Mouse (Mus musculus) MEL (cell line): ENCODE results near the gene Pdcd4. TPM values are rescaled to one million over a fixed set of nuclear protein-coding genes. Genes with fewer than 3 reads are reported as not detected.

ENCODE experiments used
- DNase-seq: peaks from one replicate; pipeline ENCODE4 v3.0.0; 2011; ENCODE audit warnings: low read depth, low spot score
- H3K27ac ChIP-seq: 2 replicates; pipeline ENCODE4 v1.5.1; 2012; ENCODE audit warnings: low read depth, mild to moderate bottlenecking, control low read depth, low read length, moderate library complexity; ENCODE audit not compliant: control insufficient read depth
- H3K27me3 ChIP-seq, 2 experiments: fragments of 150-350 bp in 1 of 2; sonication (generic) in 1 of 2; 2 replicates each; pipeline ENCODE4 v1.6.1; 2012; ENCODE audit warnings: low read length in 2 of 2, mild to moderate bottlenecking in 2 of 2, improper control_type of control experiment in 1 of 2, moderate library complexity in 1 of 2; ENCODE audit not compliant: insufficient read depth in 2 of 2, control insufficient read depth in 1 of 2
- H3K36me3 ChIP-seq, 2 experiments: 2 replicates each; pipeline ENCODE4 v1.6.1; 2012 to 2014; ENCODE audit warnings: low read length in 2 of 2, improper control_type of control experiment in 1 of 2, inconsistent platforms in 1 of 2, mild to moderate bottlenecking in 1 of 2; ENCODE audit not compliant: insufficient read depth in 2 of 2, control insufficient read depth in 1 of 2
- H3K4me1 ChIP-seq, 2 experiments: fragments of 150-350 bp in 1 of 2; sonication (generic) in 1 of 2; 2 replicates each; pipeline ENCODE4 v1.6.1; 2012; ENCODE audit warnings: low read length in 2 of 2, improper control_type of control experiment in 1 of 2, mild to moderate bottlenecking in 1 of 2; ENCODE audit not compliant: insufficient read depth in 2 of 2, control insufficient read depth in 1 of 2
- H3K4me3 ChIP-seq, 2 experiments: fragments of 150-350 bp in 1 of 2; sonication (generic) in 1 of 2; 2 replicates each; pipeline ENCODE4 v1.5.1; 2012; ENCODE audit warnings: low read depth in 2 of 2, low read length in 2 of 2, mild to moderate bottlenecking in 2 of 2, moderate library complexity in 2 of 2, control low read depth in 1 of 2, improper control_type of control experiment in 1 of 2; ENCODE audit not compliant: control insufficient read depth in 1 of 2, insufficient read depth in 1 of 2
- H3K79me2 ChIP-seq: 2 replicates; pipeline ENCODE4 v1.6.1; 2012; ENCODE audit warnings: mild to moderate bottlenecking, low read length, moderate library complexity; ENCODE audit not compliant: control insufficient read depth, poor library complexity, insufficient read depth
- H3K9ac ChIP-seq: 2 replicates; pipeline ENCODE4 v1.6.1; 2012; ENCODE audit warnings: low read depth, mild to moderate bottlenecking, control low read depth, low read length, moderate library complexity; ENCODE audit not compliant: control insufficient read depth, poor library complexity, severe bottlenecking
- H3K9me3 ChIP-seq: fragments of 150-350 bp; sonication (generic); replicated peaks from 2 replicates; pipeline ENCODE4 v1.6.1; 2012; ENCODE audit warnings: mild to moderate bottlenecking, low read length, improper control_type of control experiment, moderate library complexity; ENCODE audit not compliant: insufficient read depth
- BHLHE40 ChIP-seq: IDR thresholded peaks from 2 replicates; pipeline ENCODE4 v1.6.1; 2012; ENCODE audit warnings: low read depth, mild to moderate bottlenecking, inconsistent platforms, low read length, improper control_type of control experiment, borderline replicate concordance
- CHD1 ChIP-seq: IDR thresholded peaks from 2 replicates; pipeline ENCODE4 v1.6.1; 2012; ENCODE audit warnings: low read depth, mild to moderate bottlenecking, inconsistent platforms, low read length, improper control_type of control experiment
- CHD2 ChIP-seq: IDR thresholded peaks from 2 replicates; pipeline ENCODE4 v1.6.1; 2011; ENCODE audit warnings: low read length, improper control_type of control experiment
- CTCF ChIP-seq, 3 experiments: IDR thresholded peaks in 2 of 3; conservative IDR thresholded peaks in 1 of 3; 2 replicates each; pipeline ENCODE4 v1.5.1; 2011 to 2012; ENCODE audit warnings: low read length in 3 of 3, low read depth in 2 of 3, mild to moderate bottlenecking in 2 of 3, improper control_type of control experiment in 1 of 3, inconsistent platforms in 1 of 3, mixed read lengths in 1 of 3, moderate library complexity in 1 of 3; ENCODE audit not compliant: control insufficient read depth in 1 of 3, insufficient read depth in 1 of 3, poor library complexity in 1 of 3, severe bottlenecking in 1 of 3
- ELF1 ChIP-seq: IDR thresholded peaks from 2 replicates; pipeline ENCODE4 v1.6.1; 2014; ENCODE audit warnings: low read depth, mild to moderate bottlenecking, inconsistent platforms, low read length, improper control_type of control experiment, moderate library complexity
- EP300 ChIP-seq, 2 experiments: IDR thresholded peaks; 2 replicates each; pipeline ENCODE4 v1.6.1; 2011; ENCODE audit warnings: improper control_type of control experiment in 2 of 2, low read length in 2 of 2, low read depth in 1 of 2, mild to moderate bottlenecking in 1 of 2
- ETS1 ChIP-seq: IDR thresholded peaks from 2 replicates; pipeline ENCODE4 v1.6.1; 2012; ENCODE audit warnings: low read depth, mild to moderate bottlenecking, inconsistent platforms, low read length, improper control_type of control experiment, moderate library complexity
- GABPA ChIP-seq: IDR thresholded peaks from 2 replicates; pipeline ENCODE4 v1.6.1; 2012; ENCODE audit warnings: low read depth, mild to moderate bottlenecking, inconsistent platforms, low read length, improper control_type of control experiment, moderate library complexity
- GATA1 ChIP-seq: IDR thresholded peaks from 2 replicates; pipeline ENCODE4 v1.6.1; 2011; ENCODE audit warnings: low read depth, low read length, improper control_type of control experiment
- HCFC1 ChIP-seq: IDR thresholded peaks from 2 replicates; pipeline ENCODE4 v1.6.1; 2012; ENCODE audit warnings: low read depth, mild to moderate bottlenecking, inconsistent platforms, low read length, improper control_type of control experiment, moderate library complexity
- JUND ChIP-seq: IDR thresholded peaks from 2 replicates; pipeline ENCODE4 v1.6.1; 2011; ENCODE audit warnings: low read depth, mild to moderate bottlenecking, improper control_type of control experiment, low read length
- KAT2A ChIP-seq: conservative IDR thresholded peaks from 2 replicates; pipeline ENCODE4 v1.6.1; 2012; ENCODE audit warnings: low read depth, low read length, improper control_type of control experiment, inconsistent platforms
- MAFK ChIP-seq: IDR thresholded peaks from 2 replicates; pipeline ENCODE4 v1.6.1; 2011; ENCODE audit warnings: low read depth, mild to moderate bottlenecking, low read length, improper control_type of control experiment, borderline replicate concordance
- MAX ChIP-seq: IDR thresholded peaks from 2 replicates; pipeline ENCODE4 v1.6.1; 2011; ENCODE audit warnings: low read length, improper control_type of control experiment
- MAZ ChIP-seq: IDR thresholded peaks from 2 replicates; pipeline ENCODE4 v1.6.1; 2012; ENCODE audit warnings: low read depth, mild to moderate bottlenecking, inconsistent platforms, low read length, improper control_type of control experiment
- MEF2A ChIP-seq: IDR thresholded peaks from 2 replicates; pipeline ENCODE4 v1.6.1; 2014; ENCODE audit warnings: low read depth, mild to moderate bottlenecking, inconsistent platforms, low read length, improper control_type of control experiment; ENCODE audit not compliant: poor library complexity, insufficient replicate concordance, severe bottlenecking; ENCODE audit errors: extremely low read depth
- MXI1 ChIP-seq: IDR thresholded peaks from 2 replicates; pipeline ENCODE4 v1.6.1; 2011; ENCODE audit warnings: mild to moderate bottlenecking, low read depth, low read length, improper control_type of control experiment
- MYB ChIP-seq: IDR thresholded peaks from 2 replicates; pipeline ENCODE4 v1.6.1; 2011; ENCODE audit warnings: mild to moderate bottlenecking, low read depth, low read length, improper control_type of control experiment
- MYC ChIP-seq: IDR thresholded peaks from 2 replicates; pipeline ENCODE4 v1.6.1; 2011; ENCODE audit warnings: low read depth, mild to moderate bottlenecking, low read length, improper control_type of control experiment, moderate library complexity
- NRF1 ChIP-seq: IDR thresholded peaks from 2 replicates; pipeline ENCODE4 v1.6.1; 2014; ENCODE audit warnings: low read depth, mild to moderate bottlenecking, inconsistent platforms, low read length, improper control_type of control experiment, moderate library complexity; ENCODE audit not compliant: poor library complexity, insufficient read depth, severe bottlenecking
- POLR2A ChIP-seq, 2 experiments: IDR thresholded peaks; 2 replicates each; pipeline ENCODE4 v1.6.1; 2011 to 2012; ENCODE audit warnings: low read length in 2 of 2, mild to moderate bottlenecking in 2 of 2, control low read depth in 1 of 2, improper control_type of control experiment in 1 of 2, low read depth in 1 of 2, moderate library complexity in 1 of 2; ENCODE audit not compliant: control insufficient read depth in 1 of 2, insufficient read depth in 1 of 2, poor library complexity in 1 of 2
- POLR2AphosphoS2 ChIP-seq: IDR thresholded peaks from 2 replicates; pipeline ENCODE4 v1.6.1; 2011; ENCODE audit warnings: low read length, improper control_type of control experiment
- POLR2AphosphoS5 ChIP-seq: IDR thresholded peaks from 2 replicates; pipeline ENCODE4 v1.6.1; 2012; ENCODE audit warnings: low read depth, borderline replicate concordance, mild to moderate bottlenecking, inconsistent platforms, low read length, moderate library complexity, mixed read lengths
- RAD21 ChIP-seq: IDR thresholded peaks from 2 replicates; pipeline ENCODE4 v1.6.1; 2011; ENCODE audit warnings: mild to moderate bottlenecking, low read depth, low read length, improper control_type of control experiment
- RCOR1 ChIP-seq: IDR thresholded peaks from 2 replicates; pipeline ENCODE4 v1.6.1; 2012; ENCODE audit warnings: low read depth, mild to moderate bottlenecking, inconsistent platforms, low read length, improper control_type of control experiment
- SIN3A ChIP-seq: IDR thresholded peaks from 2 replicates; pipeline ENCODE4 v1.6.1; 2012; ENCODE audit warnings: low read length, improper control_type of control experiment, inconsistent platforms
- SMC3 ChIP-seq: IDR thresholded peaks from 2 replicates; pipeline ENCODE4 v1.6.1; 2011; ENCODE audit warnings: low read depth, low read length, improper control_type of control experiment
- TAL1 ChIP-seq: IDR thresholded peaks from 2 replicates; pipeline ENCODE4 v1.6.1; 2012; ENCODE audit warnings: mild to moderate bottlenecking, inconsistent platforms, low read length, moderate library complexity, mixed read lengths
- TBP ChIP-seq: IDR thresholded peaks from 2 replicates; pipeline ENCODE4 v1.8.0; 2011; ENCODE audit warnings: low read depth, low read length, improper control_type of control experiment
- TCF12 ChIP-seq: IDR thresholded peaks from 2 replicates; pipeline ENCODE4 v1.6.1; 2014; ENCODE audit warnings: low read depth, mild to moderate bottlenecking, inconsistent platforms, low read length, improper control_type of control experiment, moderate library complexity
- USF1 ChIP-seq: IDR thresholded peaks from 2 replicates; pipeline ENCODE4 v1.6.1; 2014; ENCODE audit warnings: low read depth, mild to moderate bottlenecking, inconsistent platforms, low read length, improper control_type of control experiment, moderate library complexity
- ZC3H11A ChIP-seq: IDR thresholded peaks from 2 replicates; pipeline ENCODE4 v1.6.1; 2012; ENCODE audit warnings: low read depth, mild to moderate bottlenecking, inconsistent platforms, low read length, improper control_type of control experiment
- ZMIZ1 ChIP-seq: IDR thresholded peaks from 2 replicates; pipeline ENCODE4 v1.6.1; 2012; ENCODE audit warnings: low read depth, mild to moderate bottlenecking, inconsistent platforms, low read length, improper control_type of control experiment, moderate library complexity
- ZNF384 ChIP-seq: IDR thresholded peaks from 2 replicates; pipeline ENCODE4 v1.6.1; 2012; ENCODE audit warnings: low read depth, mild to moderate bottlenecking, inconsistent platforms, low read length, improper control_type of control experiment
- polyA plus RNA-seq, 2 experiments: library from polyadenylated mRNA; stranded (reverse) in 1 of 2; unstranded in 1 of 2; fragments of >175 nt in 1 of 2; fragments of >200 nt in 1 of 2; gene quantifications; 2 replicates each; pipeline versions ENCODE4 v1.2.1 to v1.2.4; 2012; ENCODE audit warnings: low replicate concordance in 2 of 2, low read depth in 1 of 2; ENCODE audit not compliant: insufficient read length in 2 of 2, insufficient read depth in 1 of 2, missing spikeins in 1 of 2
- total RNA-seq: library from RNA; depleted of rRNA; stranded (reverse); fragments of 300-350 nt; gene quantifications from 2 replicates; pipeline ENCODE4 v1.2.3, GENCODE M21; 2012

The Pdcd4 gene
- total and polyA plus RNA-seq, 3 experiments = 30.0 to 37.6 TPM; not detected in 1

DNA sequence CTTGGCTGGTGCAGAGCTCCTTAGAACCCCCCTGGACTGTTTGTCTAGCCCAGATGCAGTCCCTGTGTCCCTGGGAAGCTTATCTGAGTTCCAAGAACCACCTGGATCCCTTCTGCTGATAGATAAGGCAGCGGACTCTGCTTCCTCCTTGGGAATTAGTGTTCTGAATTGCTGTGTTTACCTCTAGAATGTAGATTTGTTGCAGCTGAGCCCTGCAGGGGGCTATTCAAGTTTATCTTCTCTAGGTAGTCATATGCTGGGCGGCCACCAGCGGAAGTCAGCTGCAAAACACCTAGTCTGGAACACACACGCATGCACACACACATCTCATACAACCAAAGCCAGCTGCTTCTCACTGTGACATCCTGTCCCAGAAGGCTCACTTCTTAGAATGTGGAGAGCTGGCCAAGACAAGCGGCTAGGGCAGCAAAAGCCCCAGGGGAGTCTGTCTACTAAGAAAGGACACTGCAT, 1.2 kb upstream of the Pdcd4 start:
- Histone ChIP-seq H3K4me3 (peak overlapping the region; percentile 3 to 11), H3K27me3 (no peaks in the 10 kb centered on the region), H3K9me3 (no peaks in the 10 kb centered on the region), H3K79me2 (no peaks in the 10 kb centered on the region), H3K36me3 (peaks cover 0 to 78% of the 10 kb centered on the region in 2 experiments; a peak in 2 of 4 replicates), H3K27ac (peak overlapping the region; percentile 82), H3K9ac (peak overlapping the region; percentile 41), H3K4me1 (peaks cover 56 to 76% of the 10 kb centered on the region in 2 experiments)
- DNase-seq = peak; percentile 91
- TF ChIP-seq MYC (0 out of 2 replicates have a peak, but pooled peaks have one; percentile 10), POLR2AphosphoS5 (no peak), RAD21 (no peak), ELF1 (peak; percentile 43; the same call in 1 of the 2 replicates), NRF1 (peak; percentile 52; the same call in 1 of the 2 replicates), USF1 (peak; percentile 44; the same call in 1 of the 2 replicates), TCF12 (peak; percentile 97), TBP (no peak), ZNF384 (peak; percentile 43; the same call in 1 of the 2 replicates), POLR2AphosphoS2 (no peak), MYB (peak; percentile 45; the same call in 1 of the 2 replicates), ZC3H11A (no peak), MAZ (0 out of 2 replicates have a peak, but pooled peaks have one; percentile 39), KAT2A (no peak; the same call in 1 of the 2 replicates), ZMIZ1 (0 out of 2 replicates have a peak, but pooled peaks have one; percentile 61), EP300 (IDR thresholded peaks at IDR 0.05; ENCODE audit: low read depth in 1 of 2, low read length in 2 of 2) (peak; percentile 93 to 95), HCFC1 (peak; percentile 58; the same call in 1 of the 2 replicates), TAL1 (peak; percentile 92), SIN3A (peak; percentile 94), ETS1 (peak; percentile 100), GABPA (no peak), MAFK (no peak), BHLHE40 (peak; percentile 82; the same call in 1 of the 2 replicates), SMC3 (no peak), POLR2A (IDR thresholded peaks at IDR 0.05; ENCODE audit: control insufficient read depth in 1 of 2, insufficient read depth in 1 of 2, low read depth in 1 of 2, low read length in 2 of 2, poor library complexity in 1 of 2) (no peak), JUND (no peak), MXI1 (peak; percentile 85), CHD1 (no peak), RCOR1 (peak; percentile 80), MEF2A (no peak), CTCF (IDR thresholded peaks at IDR 0.05 in 2 of 3, conservative IDR thresholded peaks at IDR 0.05 in 1 of 3; ENCODE audit: control insufficient read depth in 1 of 3, insufficient read depth in 1 of 3, low read depth in 2 of 3, low read length in 3 of 3, poor library complexity in 1 of 3, severe bottlenecking in 1 of 3) (peak; percentile 11 to 24 (median 23); a peak in 2 of 6 replicates), MAX (peak; percentile 12; the same call in 1 of the 2 replicates), CHD2 (no peak), GATA1 (peak; percentile 97)
